Mouse (Mus musculus): ENCODE results near the gene Rbm8a2. TPM values are rescaled to one million over a fixed set of nuclear protein-coding genes. Genes with fewer than 3 reads are reported as not detected.
"Not testable (repeated sequence)": the region's sequence is repeated elsewhere in the genome, so short reads cannot be mapped to it uniquely, and the experiment has no call there.

Rbm8a2 gene
- polyA plus RNA-seq (2014; fragmentation: Nextera tagmentation; extraction: Ambion mirVana): 1.0 and 1.3 TPM in 2 replicates

GRCm38 (mm10) chr1:175979014-175979413 lies at the start of gene Rbm8a2:
Gene Rbm8a2 (minus strand): TSS chr1:175979114.
- not testable (repeated sequence) for DNase-seq (ENCODE audit: low spot score); H3K36me3 ChIP-seq (ENCODE audit: control insufficient read depth, insufficient read depth, low read length); H3K4me3 ChIP-seq (ENCODE audit: low read depth, low read length); H3K27ac ChIP-seq (ENCODE audit: low read depth, low read length); ATAC-seq (replicated peaks; ENCODE audit: low FRiP score); H3K9ac ChIP-seq (ENCODE audit: low read depth, low read length); H3K9me3 ChIP-seq (ENCODE audit: control insufficient read depth, low read length); H3K4me2 ChIP-seq; H3K27me3 ChIP-seq (replicated peaks; ENCODE audit: control insufficient read depth, insufficient read depth, low read length); H3K4me1 ChIP-seq (replicated peaks; ENCODE audit: control insufficient read depth, insufficient read depth, low read length)
- 87% methylated on average over 7 of the region's 7 CpGs for WGBS

- no peak overlapping the region for H3K4me3 ChIP-seq (ENCODE audit: low read depth, low read length)
- H3K9me3 ChIP-seq (ENCODE audit: control insufficient read depth, low read length): no peaks in the 10 kb centered on the region
- H3K4me2 ChIP-seq: no peak overlapping the region
- DNase-seq (ENCODE audit: low spot score): no peak
- H3K4me1 ChIP-seq (replicated peaks; ENCODE audit: control insufficient read depth, insufficient read depth, low read length): no peaks in the 10 kb centered on the region
- H3K36me3 ChIP-seq (ENCODE audit: control insufficient read depth, insufficient read depth, low read length): no peaks in the 10 kb centered on the region
- ATAC-seq (replicated peaks; ENCODE audit: low FRiP score): no peak
- no peaks in the 10 kb centered on the region for H3K27me3 ChIP-seq (replicated peaks; ENCODE audit: control insufficient read depth, insufficient read depth, low read length)
- no peak overlapping the region for H3K27ac ChIP-seq (ENCODE audit: low read depth, low read length)
- WGBS: 68% methylated on average over 3 of the region's 3 CpGs
- no peak overlapping the region for H3K9ac ChIP-seq (ENCODE audit: low read depth, low read length)
Observed at GRCm38 (mm10) chr1:176028397-176028796, 49.5 kb upstream of the Rbm8a2 start.

- no peaks in the 10 kb centered on the region for H3K4me1 ChIP-seq (replicated peaks; ENCODE audit: control insufficient read depth, insufficient read depth, low read length)
- WGBS: 59% methylated on average over 1 of the region's 1 CpGs
- H3K27me3 ChIP-seq (replicated peaks; ENCODE audit: control insufficient read depth, insufficient read depth, low read length): no peaks in the 10 kb centered on the region
- DNase-seq (ENCODE audit: low spot score) (no peak), ATAC-seq (replicated peaks; ENCODE audit: low FRiP score) (no peak)
- no peak overlapping the region for H3K4me3 ChIP-seq (ENCODE audit: low read depth, low read length)
- H3K36me3 ChIP-seq (ENCODE audit: control insufficient read depth, insufficient read depth, low read length): no peaks in the 10 kb centered on the region
- no peak overlapping the region for H3K27ac ChIP-seq (ENCODE audit: low read depth, low read length)
- no peak overlapping the region for H3K4me2 ChIP-seq
- no peak overlapping the region for H3K9ac ChIP-seq (ENCODE audit: low read depth, low read length)
- H3K9me3 ChIP-seq (ENCODE audit: control insufficient read depth, low read length): no peaks in the 10 kb centered on the region
Observed at GRCm38 (mm10) chr1:176024501-176024900, 45.6 kb upstream of the Rbm8a2 start.

GRCm38 (mm10) chr1:176018523-176018922 lies 39.6 kb upstream of the Rbm8a2 start:
- Histone ChIP-seq H3K9me3 (ENCODE audit: control insufficient read depth, low read length) (no peaks in the 10 kb centered on the region), H3K4me1 (replicated peaks; ENCODE audit: control insufficient read depth, insufficient read depth, low read length) (no peaks in the 10 kb centered on the region), H3K9ac (ENCODE audit: low read depth, low read length) (no peak overlapping the region), H3K27me3 (replicated peaks; ENCODE audit: control insufficient read depth, insufficient read depth, low read length) (no peaks in the 10 kb centered on the region), H3K36me3 (ENCODE audit: control insufficient read depth, insufficient read depth, low read length) (no peaks in the 10 kb centered on the region), H3K27ac (ENCODE audit: low read depth, low read length) (no peak overlapping the region), H3K4me3 (ENCODE audit: low read depth, low read length) (no peak overlapping the region), H3K4me2 (no peak overlapping the region)
- DNase-seq (ENCODE audit: low spot score) (no peak), ATAC-seq (replicated peaks; ENCODE audit: low FRiP score) (no peak)
- WGBS: 88% methylated on average over 3 of the region's 3 CpGs

GRCm38 (mm10) chr1:176016076-176016475 lies 37.2 kb upstream of the Rbm8a2 start:
- 74% methylated on average over 3 of the region's 3 CpGs for WGBS
- DNase-seq (ENCODE audit: low spot score): no peak

GRCm38 (mm10) chr1:176013497-176014268 lies 34.8 kb upstream of the Rbm8a2 start:
- WGBS: 55% methylated on average over 3 of the region's 3 CpGs
- DNase-seq (ENCODE audit: low spot score) (no peak), ATAC-seq (replicated peaks; ENCODE audit: low FRiP score) (no peak)
- no peak overlapping the region for H3K4me2 ChIP-seq
- no peak overlapping the region for H3K4me3 ChIP-seq (ENCODE audit: low read depth, low read length)
- H3K36me3 ChIP-seq (ENCODE audit: control insufficient read depth, insufficient read depth, low read length): no peaks in the 10 kb centered on the region
- H3K4me1 ChIP-seq (replicated peaks; ENCODE audit: control insufficient read depth, insufficient read depth, low read length): no peaks in the 10 kb centered on the region
- H3K9me3 ChIP-seq (ENCODE audit: control insufficient read depth, low read length): no peaks in the 10 kb centered on the region
- no peaks in the 10 kb centered on the region for H3K27me3 ChIP-seq (replicated peaks; ENCODE audit: control insufficient read depth, insufficient read depth, low read length)
- no peak overlapping the region for H3K9ac ChIP-seq (ENCODE audit: low read depth, low read length)
- H3K27ac ChIP-seq (ENCODE audit: low read depth, low read length): no peak overlapping the region

More at GRCm38 (mm10) chr1:176016076-176016475, 37.2 kb upstream of the Rbm8a2 start:
- Histone ChIP-seq H3K9me3 (ENCODE audit: control insufficient read depth, low read length) (no peaks in the 10 kb centered on the region), H3K9ac (ENCODE audit: low read depth, low read length) (no peak overlapping the region), H3K4me3 (ENCODE audit: low read depth, low read length) (no peak overlapping the region), H3K27me3 (replicated peaks; ENCODE audit: control insufficient read depth, insufficient read depth, low read length) (no peaks in the 10 kb centered on the region), H3K4me1 (replicated peaks; ENCODE audit: control insufficient read depth, insufficient read depth, low read length) (no peaks in the 10 kb centered on the region), H3K27ac (ENCODE audit: low read depth, low read length) (no peak overlapping the region), H3K36me3 (ENCODE audit: control insufficient read depth, insufficient read depth, low read length) (no peaks in the 10 kb centered on the region), H3K4me2 (no peak overlapping the region)
- no peak for ATAC-seq (replicated peaks; ENCODE audit: low FRiP score)

GRCm38 (mm10) chr1:176011535-176011934 lies 32.6 kb upstream of the Rbm8a2 start:
- Histone ChIP-seq H3K9me3 (ENCODE audit: control insufficient read depth, low read length) (no peaks in the 10 kb centered on the region), H3K4me3 (ENCODE audit: low read depth, low read length) (no peak overlapping the region), H3K36me3 (ENCODE audit: control insufficient read depth, insufficient read depth, low read length) (no peaks in the 10 kb centered on the region), H3K9ac (ENCODE audit: low read depth, low read length) (no peak overlapping the region), H3K4me2 (no peak overlapping the region), H3K4me1 (replicated peaks; ENCODE audit: control insufficient read depth, insufficient read depth, low read length) (no peaks in the 10 kb centered on the region), H3K27me3 (replicated peaks; ENCODE audit: control insufficient read depth, insufficient read depth, low read length) (no peaks in the 10 kb centered on the region), H3K27ac (ENCODE audit: low read depth, low read length) (no peak overlapping the region)
- DNase-seq (ENCODE audit: low spot score) (no peak), ATAC-seq (replicated peaks; ENCODE audit: low FRiP score) (no peak)

GRCm38 (mm10) chr1:176011072-176011471 lies 32.2 kb upstream of the Rbm8a2 start:
- no peaks in the 10 kb centered on the region for H3K9me3 ChIP-seq (ENCODE audit: control insufficient read depth, low read length)
- no peak overlapping the region for H3K4me3 ChIP-seq (ENCODE audit: low read depth, low read length)
- no peaks in the 10 kb centered on the region for H3K27me3 ChIP-seq (replicated peaks; ENCODE audit: control insufficient read depth, insufficient read depth, low read length)
- no peak overlapping the region for H3K27ac ChIP-seq (ENCODE audit: low read depth, low read length)
- no peaks in the 10 kb centered on the region for H3K4me1 ChIP-seq (replicated peaks; ENCODE audit: control insufficient read depth, insufficient read depth, low read length)
- DNase-seq (ENCODE audit: low spot score): no peak
- no peaks in the 10 kb centered on the region for H3K36me3 ChIP-seq (ENCODE audit: control insufficient read depth, insufficient read depth, low read length)
- no peak for ATAC-seq (replicated peaks; ENCODE audit: low FRiP score)
- no peak overlapping the region for H3K9ac ChIP-seq (ENCODE audit: low read depth, low read length)
- no peak overlapping the region for H3K4me2 ChIP-seq

- Histone ChIP-seq H3K27me3 (replicated peaks; ENCODE audit: control insufficient read depth, insufficient read depth, low read length) (no peaks in the 10 kb centered on the region), H3K9ac (ENCODE audit: low read depth, low read length) (no peak overlapping the region), H3K27ac (ENCODE audit: low read depth, low read length) (no peak overlapping the region), H3K4me2 (no peak overlapping the region), H3K4me1 (replicated peaks; ENCODE audit: control insufficient read depth, insufficient read depth, low read length) (no peaks in the 10 kb centered on the region), H3K9me3 (ENCODE audit: control insufficient read depth, low read length) (no peaks in the 10 kb centered on the region), H3K36me3 (ENCODE audit: control insufficient read depth, insufficient read depth, low read length) (no peaks in the 10 kb centered on the region), H3K4me3 (ENCODE audit: low read depth, low read length) (no peak overlapping the region)
- 77% methylated on average over 2 of the region's 2 CpGs for WGBS
- ATAC-seq (replicated peaks; ENCODE audit: low FRiP score) (no peak), DNase-seq (ENCODE audit: low spot score) (no peak)
Observed at GRCm38 (mm10) chr1:176008411-176008810, 29.5 kb upstream of the Rbm8a2 start.
